Mouse (Mus musculus): ENCODE measurements around the gene Flt3. TPM values are rescaled to one million over a fixed set of nuclear protein-coding genes. Genes with fewer than 3 reads are reported as not detected.

Gene Flt3
- polyA plus RNA-seq, 1 experiment = 24.8 TPM

- H3K27ac ChIP-seq (ENCODE audit: insufficient read depth, low read length) = no peak overlapping the region
- peaks cover 7% of the 10 kb centered on the region; the same call in 1 of the 2 replicates for H3K27me3 ChIP-seq (ENCODE audit: control insufficient read depth, insufficient read depth, low read length)
- no peaks in the 10 kb centered on the region for H3K4me1 ChIP-seq (ENCODE audit: control insufficient read depth, insufficient read depth, low read length)
- H3K4me3 ChIP-seq (replicated peaks; ENCODE audit: insufficient read depth, low read depth, low read length) = no peak overlapping the region
- DNase-seq = no peak
- 2% methylated on average over 21 of the region's 21 CpGs for WGBS
- no peak for TF ChIP-seq POLR2A (IDR thresholded peaks at IDR 0.05; ENCODE audit: borderline replicate concordance, insufficient read depth, low read length)
- TF ChIP-seq CTCF (IDR thresholded peaks at IDR 0.05; ENCODE audit: borderline replicate concordance, insufficient read depth, low read depth, low read length) = no peak
Measured at GRCm38 (mm10) chr5:147300917-147301780, 99.1 kb downstream of the Flt3 start.

DNA sequence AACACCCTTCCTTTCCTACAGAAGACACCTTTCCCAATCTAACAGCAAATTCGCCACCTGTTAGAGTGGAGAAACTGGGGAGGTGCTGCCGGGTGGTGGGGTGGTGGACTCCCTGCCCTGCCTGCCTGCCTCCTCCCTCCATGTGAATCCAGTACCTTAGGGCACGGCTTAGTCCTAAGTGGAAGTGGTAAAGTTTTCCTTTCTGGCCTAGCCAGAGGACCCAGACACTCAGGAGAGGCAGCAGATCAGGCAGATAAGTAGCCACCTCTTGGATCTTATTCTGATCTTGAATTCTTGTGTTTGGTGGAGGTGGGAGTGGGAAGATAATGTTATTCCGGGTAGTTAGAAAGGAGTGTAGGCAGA, 100.3 kb downstream of the Flt3 start:
- TF ChIP-seq CTCF (IDR thresholded peaks at IDR 0.05; ENCODE audit: borderline replicate concordance, insufficient read depth, low read depth, low read length) = no peak
- TF ChIP-seq POLR2A (IDR thresholded peaks at IDR 0.05; ENCODE audit: borderline replicate concordance, insufficient read depth, low read length) = no peak
- no peak for DNase-seq
- peaks cover 5% of the 10 kb centered on the region; the same call in 1 of the 2 replicates for H3K27me3 ChIP-seq (ENCODE audit: control insufficient read depth, insufficient read depth, low read length)
- no peak overlapping the region for H3K27ac ChIP-seq (ENCODE audit: insufficient read depth, low read length)
- 1% methylated on average over 4 of the region's 4 CpGs for whole genome bisulfite sequencing
- H3K4me1 ChIP-seq (ENCODE audit: control insufficient read depth, insufficient read depth, low read length) = no peaks in the 10 kb centered on the region
- no peak overlapping the region for H3K4me3 ChIP-seq (replicated peaks; ENCODE audit: insufficient read depth, low read depth, low read length)

- TF ChIP-seq CTCF (IDR thresholded peaks at IDR 0.05; ENCODE audit: borderline replicate concordance, insufficient read depth, low read depth, low read length) = peak; percentile 58; the same call in 1 of the 2 replicates
- TF ChIP-seq POLR2A (IDR thresholded peaks at IDR 0.05; ENCODE audit: borderline replicate concordance, insufficient read depth, low read length) = no peak
- DNase-seq = peak in 1 of 2 experiments; percentile 35
- Histone ChIP-seq H3K4me1 (ENCODE audit: control insufficient read depth, insufficient read depth, low read length) (no peaks in the 10 kb centered on the region), H3K27me3 (ENCODE audit: control insufficient read depth, insufficient read depth, low read length) (peaks cover 5% of the 10 kb centered on the region; the same call in 1 of the 2 replicates), H3K4me3 (replicated peaks; ENCODE audit: insufficient read depth, low read depth, low read length) (no peak overlapping the region), H3K27ac (ENCODE audit: insufficient read depth, low read length) (no peak overlapping the region)
- under 1% methylated on average over 41 of the region's 41 CpGs for WGBS
Measured at GRCm38 (mm10) chr5:147299255-147300000, 100.9 kb downstream of the Flt3 start.

- 66% methylated on average over 5 of the region's 5 CpGs for WGBS
- Histone ChIP-seq H3K27ac (ENCODE audit: insufficient read depth, low read length) (no peak overlapping the region), H3K27me3 (ENCODE audit: control insufficient read depth, insufficient read depth, low read length) (peaks cover 2% of the 10 kb centered on the region; the same call in 1 of the 2 replicates), H3K4me1 (ENCODE audit: control insufficient read depth, insufficient read depth, low read length) (no peaks in the 10 kb centered on the region), H3K4me3 (replicated peaks; ENCODE audit: insufficient read depth, low read depth, low read length) (no peak overlapping the region)
- no peak for TF ChIP-seq POLR2A (IDR thresholded peaks at IDR 0.05; ENCODE audit: borderline replicate concordance, insufficient read depth, low read length)
- no peak for TF ChIP-seq CTCF (IDR thresholded peaks at IDR 0.05; ENCODE audit: borderline replicate concordance, insufficient read depth, low read depth, low read length)
- no peak for DNase-seq
Measured at GRCm38 (mm10) chr5:147297249-147297648, 103.0 kb downstream of the Flt3 start.

DNA sequence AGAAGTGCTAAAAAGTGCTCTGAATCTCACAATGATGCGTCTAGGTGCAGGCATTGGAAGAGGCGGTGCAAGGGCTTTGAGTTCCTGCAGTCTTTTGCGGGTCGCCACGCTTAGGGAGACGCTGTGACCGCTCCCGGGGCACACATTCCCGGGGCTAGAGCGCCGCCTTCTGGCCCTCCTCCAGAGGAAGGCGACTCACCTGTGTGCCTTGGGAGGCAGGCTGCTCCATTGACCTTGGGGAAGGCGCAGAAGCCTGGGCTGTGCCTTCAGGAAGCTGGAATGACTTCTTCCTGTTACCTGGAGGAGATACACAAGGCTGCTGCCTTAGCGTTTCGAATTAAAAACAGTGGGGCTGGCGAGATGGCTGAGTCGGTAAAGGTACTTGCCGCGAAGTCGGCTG, 106.2 kb downstream of the Flt3 start:
- DNase-seq = peak; percentile 21 to 33
- H3K27me3 ChIP-seq (ENCODE audit: control insufficient read depth, insufficient read depth, low read length) = no peaks in the 10 kb centered on the region; the same call in 1 of the 2 replicates
- H3K4me3 ChIP-seq (replicated peaks; ENCODE audit: insufficient read depth, low read depth, low read length) = no peak overlapping the region
- 9% methylated on average over 20 of the region's 20 CpGs for WGBS
- no peak overlapping the region for H3K27ac ChIP-seq (ENCODE audit: insufficient read depth, low read length)
- TF ChIP-seq CTCF (IDR thresholded peaks at IDR 0.05; ENCODE audit: borderline replicate concordance, insufficient read depth, low read depth, low read length) (peak; percentile 49; the same call in 1 of the 2 replicates), POLR2A (IDR thresholded peaks at IDR 0.05; ENCODE audit: borderline replicate concordance, insufficient read depth, low read length) (no peak)
- H3K4me1 ChIP-seq (ENCODE audit: control insufficient read depth, insufficient read depth, low read length) = no peaks in the 10 kb centered on the region

DNA sequence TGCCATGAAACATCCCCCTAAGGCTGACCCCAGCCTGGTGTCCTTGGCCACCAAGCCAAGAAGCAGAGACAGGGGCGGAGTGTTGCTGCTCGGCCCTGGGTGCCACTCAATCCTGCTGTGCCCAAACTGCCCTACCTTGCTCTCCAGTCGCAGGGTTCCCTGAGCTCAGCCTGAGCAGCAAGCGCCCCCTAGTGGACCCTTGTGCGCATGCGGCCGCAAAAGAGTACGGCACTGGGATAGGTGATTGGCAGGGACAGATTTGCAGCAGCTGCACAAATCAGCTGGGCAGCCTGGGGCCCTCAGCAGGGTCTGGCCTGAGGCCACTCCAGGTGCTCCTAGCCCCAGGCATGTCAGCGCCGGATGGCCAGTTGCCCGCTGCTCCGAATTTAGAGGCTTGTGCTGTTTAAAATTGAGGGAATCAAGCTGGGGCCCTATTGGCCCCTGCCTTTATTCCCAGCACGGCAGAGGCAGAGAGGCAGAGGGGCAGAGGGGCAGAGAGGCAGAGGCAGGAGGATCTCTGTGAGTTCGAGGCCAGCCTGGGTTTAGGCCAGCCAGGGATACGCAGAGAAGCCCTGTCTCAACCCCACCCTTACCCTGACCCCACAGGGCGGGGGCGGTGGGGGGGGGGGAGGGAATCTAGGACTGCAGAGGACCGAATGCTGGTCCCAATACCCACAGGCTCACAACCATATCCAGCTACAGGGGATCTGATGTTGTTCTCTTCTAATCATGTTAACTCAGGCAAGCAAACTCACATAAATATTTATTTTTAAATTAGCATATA, 107.0 kb downstream of the Flt3 start:
- Histone ChIP-seq H3K27ac (ENCODE audit: insufficient read depth, low read length) (no peak overlapping the region), H3K4me1 (ENCODE audit: control insufficient read depth, insufficient read depth, low read length) (no peaks in the 10 kb centered on the region), H3K27me3 (ENCODE audit: control insufficient read depth, insufficient read depth, low read length) (no peaks in the 10 kb centered on the region; the same call in 1 of the 2 replicates), H3K4me3 (replicated peaks; ENCODE audit: insufficient read depth, low read depth, low read length) (no peak overlapping the region)
- TF ChIP-seq CTCF (IDR thresholded peaks at IDR 0.05; ENCODE audit: borderline replicate concordance, insufficient read depth, low read depth, low read length) (peak; percentile 79), POLR2A (IDR thresholded peaks at IDR 0.05; ENCODE audit: borderline replicate concordance, insufficient read depth, low read length) (no peak)
- peak; percentile 46 to 60 for DNase-seq
- 18% methylated on average over 18 of the region's 18 CpGs for WGBS

DNA sequence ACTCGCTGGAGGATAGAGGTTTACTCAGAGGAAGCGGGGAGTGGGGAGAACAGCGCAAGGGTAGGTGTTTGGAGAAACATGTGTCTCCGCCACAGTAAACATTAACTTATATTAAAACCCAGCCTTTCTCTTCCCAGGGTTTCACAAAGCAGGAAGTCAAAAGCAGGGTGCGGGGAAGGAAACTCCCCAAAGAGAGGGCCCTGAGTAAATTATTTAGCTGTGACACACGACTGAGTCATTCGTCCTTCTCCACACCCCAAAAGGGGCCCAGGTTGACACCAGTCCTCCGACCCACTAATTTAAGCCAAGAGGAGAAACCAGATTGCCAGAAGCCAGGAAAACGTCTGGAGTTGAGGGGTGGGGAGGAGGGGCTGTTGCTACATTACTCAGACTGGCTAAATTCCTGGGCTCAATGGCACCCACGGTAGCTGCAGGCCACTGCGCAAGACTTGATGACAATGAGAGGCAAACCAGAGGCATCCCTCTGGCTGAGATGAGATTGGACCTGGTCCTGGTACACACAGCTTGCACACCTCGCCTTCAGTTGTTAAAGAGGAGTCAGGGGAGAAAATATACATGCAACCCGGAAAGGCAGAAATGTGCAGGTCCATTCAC, 107.7 kb downstream of the Flt3 start:
- no peak for TF ChIP-seq CTCF (IDR thresholded peaks at IDR 0.05; ENCODE audit: borderline replicate concordance, insufficient read depth, low read depth, low read length)
- TF ChIP-seq POLR2A (IDR thresholded peaks at IDR 0.05; ENCODE audit: borderline replicate concordance, insufficient read depth, low read length) = no peak
- DNase-seq = no peak
- no peaks in the 10 kb centered on the region for H3K4me1 ChIP-seq (ENCODE audit: control insufficient read depth, insufficient read depth, low read length)
- H3K4me3 ChIP-seq (replicated peaks; ENCODE audit: insufficient read depth, low read depth, low read length) = no peak overlapping the region
- H3K27me3 ChIP-seq (ENCODE audit: control insufficient read depth, insufficient read depth, low read length) = no peaks in the 10 kb centered on the region; the same call in 1 of the 2 replicates
- H3K27ac ChIP-seq (ENCODE audit: insufficient read depth, low read length) = no peak overlapping the region
- WGBS = 49% methylated on average over 13 of the region's 13 CpGs

Measured in cerebellum, adult 2 months (tissue).